In the genomic region with DNA sequence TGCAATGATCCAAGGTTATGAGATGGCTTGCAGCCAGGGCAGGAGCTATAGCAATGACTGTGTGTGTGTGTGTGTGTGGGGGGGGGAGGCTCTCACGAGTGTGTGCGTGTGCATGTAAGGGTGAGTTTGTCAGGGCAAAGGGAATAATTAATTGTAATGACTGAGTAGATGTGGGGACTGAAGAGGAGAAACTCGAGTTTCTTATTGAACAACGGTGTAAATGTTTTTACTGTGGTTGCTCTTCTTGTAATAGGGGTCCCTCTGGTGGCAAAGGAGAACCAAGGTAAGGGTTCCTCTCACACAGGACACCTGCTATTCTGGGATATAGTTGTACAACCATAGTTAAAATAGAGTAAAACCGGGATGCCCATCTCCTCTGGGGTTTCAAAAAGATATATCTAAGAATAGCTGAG, we compare ENCODE assay signal across 8 mouse cellular contexts.
A peak's percentile ranks its signal among the peaks of the same experiment; 100 is the strongest.
DNase-seq lines count a peak whose midpoint lies in the region; ATAC-seq and TF ChIP-seq lines count a peak whose summit lies in the region.

No protein-coding gene starts in this region.

- H3K9ac ChIP-seq in heart, embryonic 16.5 days (ENCODE audit: low read length) = no peak overlapping the region

- no peaks in the 10 kb centered on the region for H3K9me3 ChIP-seq in heart, embryonic 16.5 days (replicated peaks; ENCODE audit: control insufficient read depth, low read length)

- no peak overlapping the region for H3K4me3 ChIP-seq in layer of hippocampus, adult 2 months
- no peak overlapping the region for H3K4me3 ChIP-seq in heart, embryonic 16.5 days (ENCODE audit: low read length)

- no peak overlapping the region for H3K27ac ChIP-seq in layer of hippocampus, adult 2 months
- H3K27ac ChIP-seq in heart, embryonic 16.5 days (ENCODE audit: low read length) = no peak overlapping the region

- 0 out of 2 replicates have a peak, but pooled peaks have one; percentile 37 for ATAC-seq in heart, embryonic 16.5 days (replicated peaks; ENCODE audit: extremely low read depth, insufficient read depth, low FRiP score)

- 23% methylated on average over 5 of the region's 5 CpGs for WGBS in heart, embryonic 16.5 days

- H3K27me3 ChIP-seq in heart, embryonic 16.5 days (ENCODE audit: control insufficient read depth, insufficient read depth, low read length) = peaks cover 5% of the 10 kb centered on the region

- no peak overlapping the region for H3K4me2 ChIP-seq in heart, embryonic 16.5 days (ENCODE audit: low read depth, low read length)

- peak; percentile 39 to 51 for DNase-seq in layer of hippocampus, adult 2 months (ENCODE audit: low spot score in 2 of 2)
- no peak for DNase-seq in layer of hippocampus, adult 9-10 months (ENCODE audit: low spot score)
- peak; percentile 59 for DNase-seq in CD4-positive, CD25-positive, alpha-beta regulatory T cell, adult 2 months (ENCODE audit: low read depth, low spot score)
- DNase-seq in T-cell, adult 2 months (ENCODE audit: low spot score) = peak; percentile 26
- DNase-seq in kidney, postnatal 14 days = peak; percentile 56
- DNase-seq in thymus, postnatal 14 days = peak; percentile 59
- no peak for DNase-seq in spleen, adult 18-20 months

- H3K36me3 ChIP-seq in heart, embryonic 16.5 days (ENCODE audit: control insufficient read depth, insufficient read depth) = no peaks in the 10 kb centered on the region

- peak; percentile 82 for TF ChIP-seq CTCF in layer of hippocampus, adult 2 months (conservative IDR thresholded peaks at IDR 0.05)

- no peaks in the 10 kb centered on the region; the same call in 1 of the 2 replicates for H3K4me1 ChIP-seq in heart, embryonic 16.5 days (ENCODE audit: control insufficient read depth, insufficient read depth, low read length)

Comparison
In these comparisons a context has a peak if more than half of its experiments do, and no peak if none do; other contexts are left out.
1. DNase-seq: peak in layer of hippocampus, adult 2 months (2 of 2), CD4-positive, CD25-positive, alpha-beta regulatory T cell, adult 2 months (single experiment), T-cell, adult 2 months (single experiment), kidney, postnatal 14 days (single experiment) and thymus, postnatal 14 days (single experiment); none in layer of hippocampus, adult 9-10 months (single experiment) and spleen, adult 18-20 months (0 of 2).